Mouse (Mus musculus) A20 (cell line): ENCODE data around the gene Zfp207.
"Not testable (repeated sequence)": the region's sequence is repeated elsewhere in the genome, so short reads cannot be mapped to it uniquely, and the experiment has no call there.

ENCODE experiments used
- DNase-seq: peaks from one replicate; pipeline ENCODE4 v3.0.0-alpha.2; 2011; ENCODE audit warnings: low read depth, low spot score

Gene Zfp207

GRCm38 (mm10) chr11:80410377-80410776, 27.3 kb downstream of the Zfp207 start:
- no peak for DNase-seq

- no peak for DNase-seq
Measured at GRCm38 (mm10) chr11:80417085-80417484, 34.0 kb downstream of the Zfp207 start.

- DNase-seq, result no peak
Measured at GRCm38 (mm10) chr11:80419743-80420142, 36.7 kb downstream of the Zfp207 start.

GRCm38 (mm10) chr11:80420202-80420984, 37.3 kb downstream of the Zfp207 start:
- DNase-seq, result peak; percentile 38

GRCm38 (mm10) chr11:80421421-80422047, 38.5 kb downstream of the Zfp207 start:
- no peak for DNase-seq

- DNase-seq, result no peak
Measured at GRCm38 (mm10) chr11:80424691-80425090, 41.6 kb downstream of the Zfp207 start.

- no peak for DNase-seq
Measured at GRCm38 (mm10) chr11:80425247-80425778, 42.2 kb downstream of the Zfp207 start.

- not testable (repeated sequence) for DNase-seq
Measured at GRCm38 (mm10) chr11:80426029-80426813, 43.1 kb downstream of the Zfp207 start.

- peak; percentile 95 for DNase-seq
Measured at GRCm38 (mm10) chr11:80428381-80429008, 45.4 kb downstream of the Zfp207 start, which contains the start of gene Psmd11. TSS of gene Psmd11 (plus strand) at chr11:80428615.

GRCm38 (mm10) chr11:80429009-80429475, 46.0 kb downstream of the Zfp207 start:
- DNase-seq, result peak; percentile 61

- DNase-seq, result no peak
Measured at GRCm38 (mm10) chr11:80429500-80430166, 46.6 kb downstream of the Zfp207 start.

- DNase-seq, result no peak
Measured at GRCm38 (mm10) chr11:80430366-80430910, 47.4 kb downstream of the Zfp207 start.

- no peak for DNase-seq
Measured at GRCm38 (mm10) chr11:80446916-80447315, 63.8 kb downstream of the Zfp207 start.

- no peak for DNase-seq
Measured at GRCm38 (mm10) chr11:80449859-80450258, 66.8 kb downstream of the Zfp207 start.

GRCm38 (mm10) chr11:80452242-80452641, 69.2 kb downstream of the Zfp207 start:
- DNase-seq, result no peak

GRCm38 (mm10) chr11:80453198-80453597, 70.1 kb downstream of the Zfp207 start:
- no peak for DNase-seq
